Mouse (Mus musculus): ENCODE results near the gene Slc10a7. TPM values are rescaled to one million over a fixed set of nuclear protein-coding genes. Genes with fewer than 3 reads are reported as not detected.

The Slc10a7 gene
- polyA plus RNA-seq, 2 experiments = 13.1 to 20.9 TPM

DNA sequence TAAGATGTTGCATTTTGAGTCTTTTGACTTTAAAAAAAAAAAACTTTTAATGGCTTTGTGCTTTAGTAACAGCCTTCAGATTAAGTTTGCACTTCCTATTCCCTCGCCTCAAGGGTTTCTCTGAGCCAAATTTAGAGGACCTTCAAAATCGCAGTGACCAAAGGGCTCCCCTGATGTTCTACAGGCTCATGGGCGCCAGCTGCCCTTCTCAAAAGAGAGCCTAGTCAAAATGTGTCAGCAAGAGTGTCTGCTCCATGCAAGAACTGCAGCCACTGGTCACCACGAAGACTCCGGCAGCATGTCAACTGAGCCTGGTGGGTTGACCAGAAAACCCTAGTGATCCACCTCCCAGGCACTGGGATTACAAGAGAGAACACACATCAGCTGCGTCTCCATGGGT, 242.0 kb downstream of the Slc10a7 start:
- peaks cover 11% of the 10 kb centered on the region for H3K4me1 ChIP-seq (ENCODE audit: control insufficient read depth, insufficient read depth, low read length)
- DNase-seq (ENCODE audit: low spot score) = no peak
- no peaks in the 10 kb centered on the region for H3K36me3 ChIP-seq (ENCODE audit: control insufficient read depth, insufficient read depth, low read length)
- no peak overlapping the region for H3K4me2 ChIP-seq (replicated peaks; ENCODE audit: low read depth, low read length, severe bottlenecking)
- TF ChIP-seq POLR2A (IDR thresholded peaks at IDR 0.05; ENCODE audit: borderline replicate concordance, extremely low read depth, insufficient read depth, insufficient read length) = no peak
- no peak overlapping the region for H3K4me3 ChIP-seq (replicated peaks; ENCODE audit: low read length)
- H3K27ac ChIP-seq (replicated peaks; ENCODE audit: low read depth, low read length) = no peak overlapping the region
- no peak for ATAC-seq (ENCODE audit: low FRiP score, low read depth)
- WGBS = 82% methylated on average over 6 of the region's 6 CpGs
- no peaks in the 10 kb centered on the region for H3K27me3 ChIP-seq (ENCODE audit: control insufficient read depth, insufficient read depth, low read length)
- no peaks in the 10 kb centered on the region for H3K9me3 ChIP-seq (ENCODE audit: control insufficient read depth, low read length)
- no peak overlapping the region for H3K9ac ChIP-seq (ENCODE audit: low read depth, low read length, severe bottlenecking)

DNA sequence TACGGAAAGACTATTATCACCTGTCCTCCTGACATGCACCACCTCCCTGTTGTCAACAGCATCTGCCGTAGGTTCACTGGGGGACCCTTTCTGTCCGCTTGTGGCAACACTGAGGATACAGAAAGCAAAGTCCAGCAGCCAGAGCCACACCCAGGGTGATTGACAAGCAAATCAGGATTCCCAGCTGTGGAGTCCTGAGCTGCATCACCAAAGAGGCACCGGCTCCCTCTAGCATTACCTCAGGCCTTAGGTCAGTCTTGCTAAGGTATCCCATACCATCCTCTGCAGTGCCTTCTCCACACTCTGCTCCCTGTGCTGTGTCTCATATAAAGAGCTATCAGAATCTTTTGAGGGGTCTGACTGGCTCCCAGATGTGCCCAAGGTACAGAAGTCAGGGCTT, 245.8 kb downstream of the Slc10a7 start:
- DNase-seq (ENCODE audit: low spot score) (no peak), ATAC-seq (ENCODE audit: low FRiP score, low read depth) (no peak)
- H3K4me2 ChIP-seq (replicated peaks; ENCODE audit: low read depth, low read length, severe bottlenecking) = no peak overlapping the region
- TF ChIP-seq POLR2A (IDR thresholded peaks at IDR 0.05; ENCODE audit: borderline replicate concordance, extremely low read depth, insufficient read depth, insufficient read length) = no peak
- no peaks in the 10 kb centered on the region for H3K36me3 ChIP-seq (ENCODE audit: control insufficient read depth, insufficient read depth, low read length)
- H3K27me3 ChIP-seq (ENCODE audit: control insufficient read depth, insufficient read depth, low read length) = no peaks in the 10 kb centered on the region
- no peaks in the 10 kb centered on the region for H3K9me3 ChIP-seq (ENCODE audit: control insufficient read depth, low read length)
- H3K4me1 ChIP-seq (ENCODE audit: control insufficient read depth, insufficient read depth, low read length) = peaks cover 9% of the 10 kb centered on the region
- H3K27ac ChIP-seq (replicated peaks; ENCODE audit: low read depth, low read length) = no peak overlapping the region
- 70% methylated on average over 4 of the region's 4 CpGs for WGBS
- no peak overlapping the region for H3K9ac ChIP-seq (ENCODE audit: low read depth, low read length, severe bottlenecking)
- H3K4me3 ChIP-seq (replicated peaks; ENCODE audit: low read length) = no peak overlapping the region

DNA sequence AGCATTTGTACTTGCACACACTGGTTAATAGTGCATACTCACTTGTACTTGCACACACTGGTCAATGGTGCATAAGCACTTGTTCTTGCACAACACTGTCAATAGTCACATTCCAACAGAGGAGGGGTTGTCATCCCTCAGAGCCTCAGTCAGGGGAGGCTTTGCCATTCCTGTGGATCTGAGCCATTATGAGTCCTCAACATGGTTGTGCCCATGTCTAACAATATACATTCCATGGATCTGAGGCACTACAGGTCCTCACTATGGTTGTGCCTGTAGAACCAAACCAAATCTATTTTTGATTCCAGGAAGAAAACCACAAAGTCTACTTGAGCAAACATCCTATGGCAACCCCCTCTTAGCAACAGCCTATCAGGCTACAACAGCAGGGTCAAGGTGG, 250.0 kb downstream of the Slc10a7 start:
- Histone ChIP-seq H3K4me3 (replicated peaks; ENCODE audit: low read length) (no peak overlapping the region), H3K4me2 (replicated peaks; ENCODE audit: low read depth, low read length, severe bottlenecking) (no peak overlapping the region), H3K9me3 (ENCODE audit: control insufficient read depth, low read length) (no peaks in the 10 kb centered on the region), H3K36me3 (ENCODE audit: control insufficient read depth, insufficient read depth, low read length) (no peaks in the 10 kb centered on the region), H3K27ac (replicated peaks; ENCODE audit: low read depth, low read length) (no peak overlapping the region), H3K27me3 (ENCODE audit: control insufficient read depth, insufficient read depth, low read length) (no peaks in the 10 kb centered on the region), H3K4me1 (ENCODE audit: control insufficient read depth, insufficient read depth, low read length) (no peaks in the 10 kb centered on the region), H3K9ac (ENCODE audit: low read depth, low read length, severe bottlenecking) (no peak overlapping the region)
- ATAC-seq (ENCODE audit: low FRiP score, low read depth) = no peak
- TF ChIP-seq POLR2A (IDR thresholded peaks at IDR 0.05; ENCODE audit: borderline replicate concordance, extremely low read depth, insufficient read depth, insufficient read length) = no peak
- DNase-seq (ENCODE audit: low spot score) = no peak

DNA sequence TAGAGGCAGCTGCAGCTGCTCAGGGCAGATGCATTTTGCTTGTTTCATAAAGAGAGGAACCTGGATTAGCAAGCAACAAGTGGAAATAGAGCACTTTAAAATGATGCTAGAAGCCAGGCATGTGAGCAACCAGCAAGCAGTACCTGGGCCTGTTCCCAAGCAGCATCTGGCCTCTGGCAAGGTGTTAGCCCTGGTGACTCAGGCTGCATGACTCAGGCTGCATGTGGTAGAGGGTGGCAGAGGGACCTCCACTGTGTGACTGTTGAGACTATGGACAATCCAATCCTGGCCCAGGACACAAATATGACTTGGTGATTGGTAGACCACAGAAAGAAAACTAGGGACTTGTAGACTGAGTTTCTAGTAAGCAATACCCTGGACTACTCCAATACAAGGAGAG, 255.8 kb downstream of the Slc10a7 start:
- Histone ChIP-seq H3K4me2 (replicated peaks; ENCODE audit: low read depth, low read length, severe bottlenecking) (no peak overlapping the region), H3K4me3 (replicated peaks; ENCODE audit: low read length) (no peak overlapping the region), H3K27me3 (ENCODE audit: control insufficient read depth, insufficient read depth, low read length) (no peaks in the 10 kb centered on the region), H3K9me3 (ENCODE audit: control insufficient read depth, low read length) (no peaks in the 10 kb centered on the region), H3K36me3 (ENCODE audit: control insufficient read depth, insufficient read depth, low read length) (no peaks in the 10 kb centered on the region), H3K4me1 (ENCODE audit: control insufficient read depth, insufficient read depth, low read length) (no peaks in the 10 kb centered on the region), H3K9ac (ENCODE audit: low read depth, low read length, severe bottlenecking) (no peak overlapping the region), H3K27ac (replicated peaks; ENCODE audit: low read depth, low read length) (no peak overlapping the region)
- ATAC-seq (ENCODE audit: low FRiP score, low read depth) = no peak
- no peak for TF ChIP-seq POLR2A (IDR thresholded peaks at IDR 0.05; ENCODE audit: borderline replicate concordance, extremely low read depth, insufficient read depth, insufficient read length)
- DNase-seq (ENCODE audit: low spot score) = no peak

DNA sequence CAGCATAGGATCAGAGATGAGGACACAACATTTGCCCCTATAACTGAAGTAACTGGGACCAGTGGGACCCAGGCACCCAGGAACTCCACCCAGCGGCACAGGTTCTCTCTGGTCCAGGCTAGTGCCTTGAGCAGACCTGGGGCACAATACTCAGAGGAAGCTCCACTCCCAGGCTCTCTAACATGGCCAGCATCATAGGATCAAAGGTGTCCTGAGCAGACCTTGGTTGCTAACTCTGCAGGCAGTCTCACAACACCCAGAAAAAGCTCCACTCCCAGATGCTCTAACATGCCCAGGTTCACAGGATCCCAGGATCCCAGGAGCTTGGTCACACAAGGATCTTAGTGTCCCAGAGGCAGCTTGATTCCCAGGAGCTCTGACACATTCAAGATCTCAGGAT, 256.4 kb downstream of the Slc10a7 start:
- no peak for TF ChIP-seq POLR2A (IDR thresholded peaks at IDR 0.05; ENCODE audit: borderline replicate concordance, extremely low read depth, insufficient read depth, insufficient read length)
- no peaks in the 10 kb centered on the region for H3K36me3 ChIP-seq (ENCODE audit: control insufficient read depth, insufficient read depth, low read length)
- H3K4me3 ChIP-seq (replicated peaks; ENCODE audit: low read length) = no peak overlapping the region
- 88% methylated on average over 1 of the region's 1 CpGs for WGBS
- no peak for ATAC-seq (ENCODE audit: low FRiP score, low read depth)
- no peak overlapping the region for H3K27ac ChIP-seq (replicated peaks; ENCODE audit: low read depth, low read length)
- no peak for DNase-seq (ENCODE audit: low spot score)
- H3K9me3 ChIP-seq (ENCODE audit: control insufficient read depth, low read length) = no peaks in the 10 kb centered on the region
- H3K27me3 ChIP-seq (ENCODE audit: control insufficient read depth, insufficient read depth, low read length) = no peaks in the 10 kb centered on the region
- H3K4me1 ChIP-seq (ENCODE audit: control insufficient read depth, insufficient read depth, low read length) = no peaks in the 10 kb centered on the region
- H3K4me2 ChIP-seq (replicated peaks; ENCODE audit: low read depth, low read length, severe bottlenecking) = no peak overlapping the region
- no peak overlapping the region for H3K9ac ChIP-seq (ENCODE audit: low read depth, low read length, severe bottlenecking)

DNA sequence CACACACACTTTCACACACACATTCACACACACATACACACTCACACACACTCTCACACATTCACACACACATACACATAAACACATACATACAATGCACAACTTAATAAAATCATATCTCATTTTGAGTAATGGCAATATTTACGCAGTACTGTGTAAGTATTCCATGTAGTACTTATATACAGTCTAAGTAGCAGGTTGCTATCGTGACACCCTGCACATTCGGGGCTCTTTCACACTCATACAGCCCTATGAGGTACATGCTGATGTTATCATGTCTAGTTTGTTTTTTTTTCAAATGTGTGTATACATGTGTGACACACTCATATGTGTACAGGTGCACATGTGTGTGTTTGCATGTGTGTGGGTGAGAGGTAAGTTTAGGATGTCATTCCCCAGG, 261.4 kb downstream of the Slc10a7 start:
- Histone ChIP-seq H3K27ac (replicated peaks; ENCODE audit: low read depth, low read length) (no peak overlapping the region), H3K36me3 (ENCODE audit: control insufficient read depth, insufficient read depth, low read length) (no peaks in the 10 kb centered on the region), H3K4me1 (ENCODE audit: control insufficient read depth, insufficient read depth, low read length) (no peaks in the 10 kb centered on the region), H3K4me2 (replicated peaks; ENCODE audit: low read depth, low read length, severe bottlenecking) (no peak overlapping the region), H3K27me3 (ENCODE audit: control insufficient read depth, insufficient read depth, low read length) (no peaks in the 10 kb centered on the region), H3K9ac (ENCODE audit: low read depth, low read length, severe bottlenecking) (no peak overlapping the region), H3K4me3 (replicated peaks; ENCODE audit: low read length) (no peak overlapping the region), H3K9me3 (ENCODE audit: control insufficient read depth, low read length) (no peaks in the 10 kb centered on the region)
- WGBS = 96% methylated on average over 3 of the region's 3 CpGs
- TF ChIP-seq POLR2A (IDR thresholded peaks at IDR 0.05; ENCODE audit: borderline replicate concordance, extremely low read depth, insufficient read depth, insufficient read length) = no peak
- no peak for ATAC-seq (ENCODE audit: low FRiP score, low read depth)
- no peak for DNase-seq (ENCODE audit: low spot score)

Data from limb, embryonic 14.5 days (tissue).